Mouse (Mus musculus) monocyte, adult 59 days (primary cell): ENCODE results near the gene Lrfn1. TPM values are rescaled to one million over a fixed set of nuclear protein-coding genes. Genes with fewer than 3 reads are reported as not detected.

ENCODE experiments used
- total RNA-seq, 2 experiments: library from RNA; stranded (reverse); gene quantifications; one replicate each; pipeline ENCODE4 v1.2.4; 2023

The Lrfn1 gene
- total RNA-seq: 10 to 100 TPM; 10.6 to 17.6 TPM

DNA sequence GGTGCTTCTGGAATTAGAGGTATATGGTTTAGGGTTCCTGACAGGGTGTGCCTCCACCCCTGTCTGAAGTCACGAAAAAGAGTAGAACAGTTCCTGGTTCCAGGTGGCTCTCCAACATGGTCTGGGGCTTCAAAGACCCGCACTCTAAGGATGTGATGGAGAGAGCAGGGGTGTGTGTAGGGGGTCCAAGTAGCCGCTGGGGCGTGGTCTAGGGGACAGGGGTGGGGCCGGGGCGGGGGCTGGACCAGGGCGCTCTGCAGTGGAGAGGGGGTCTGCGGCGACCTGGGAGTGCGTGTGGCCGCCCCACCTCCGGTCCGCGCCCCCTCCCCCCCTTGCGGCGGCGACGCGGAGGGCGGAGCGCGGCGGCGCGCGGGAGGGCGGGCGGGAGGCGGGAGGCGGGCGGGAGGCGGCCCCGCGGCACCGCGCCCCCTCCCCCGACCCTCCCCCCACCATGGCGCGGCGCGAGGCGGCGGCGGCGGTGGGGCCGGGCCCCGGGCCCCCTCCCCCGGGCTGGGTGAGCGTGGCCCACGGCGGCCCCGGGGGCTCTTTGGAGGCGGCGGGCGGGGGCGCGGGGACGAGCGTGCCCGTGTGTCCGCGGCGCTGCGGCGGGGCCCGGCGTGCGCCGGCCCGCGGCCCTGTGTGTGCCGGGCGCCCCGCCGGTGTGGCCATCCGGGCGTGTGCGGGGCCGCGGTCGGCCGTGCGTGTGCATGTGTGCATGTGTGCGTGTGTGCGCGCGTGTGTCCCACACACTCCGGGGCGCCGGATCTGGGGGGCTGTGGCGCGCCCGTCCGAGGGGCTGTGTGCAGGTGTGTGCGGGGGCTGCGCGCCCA is at the start of gene Lrfn1:
Gene Lrfn1 (plus strand): TSS at position 450 of the 830 bp plus-strand sequence.

GRCm38 (mm10) chr7:28436932-28437570 is 14.7 kb upstream of the Lrfn1 start, which contains the start of gene Gmfg:
Gene Gmfg (plus strand): TSS chr7:28437447.

GRCm38 (mm10) chr7:28510405-28510974 is 58.7 kb downstream of the Lrfn1 start, which contains the start of gene Ifnl2:
Gene Ifnl2 (minus strand): TSS chr7:28510455.

Other genes starting within 250 kb of the Lrfn1 start
- 1 to 10 TPM; 1.6 to 2.3 TPM for gene Eid2, start 184.1 kb upstream of the Lrfn1 start, total RNA-seq
- 1 to 10 TPM; 6.0 to 7.1 TPM for gene Eid2b, start 174.2 kb upstream of the Lrfn1 start, total RNA-seq
- not detected for gene Selenov, start 160.8 kb upstream of the Lrfn1 start, total RNA-seq
- not detected for gene Dll3, start 149.7 kb upstream of the Lrfn1 start, total RNA-seq
- 10 to 100 TPM; 28.9 to 29.0 TPM for gene Timm50, start 139.9 kb upstream of the Lrfn1 start, total RNA-seq
- gene Supt5, start 113.2 kb upstream of the Lrfn1 start, total RNA-seq: 100 to 1,000 TPM; 118 to 123 TPM
- 1,000 to 10,000 TPM; 1,784 to 1,904 TPM for gene Rps16, start 101.3 kb upstream of the Lrfn1 start, total RNA-seq
- 10 to 100 TPM; 38.7 to 42.8 TPM for gene Plekhg2, start 79.4 kb upstream of the Lrfn1 start, total RNA-seq
- gene Zfp36, start 71.7 kb upstream of the Lrfn1 start, total RNA-seq: 1,000 to 10,000 TPM; 3,101 to 3,326 TPM
- 10 to 100 TPM; 15.0 to 18.4 TPM for gene Med29, start 59.3 kb upstream of the Lrfn1 start, total RNA-seq
- gene Paf1, start 59.0 kb upstream of the Lrfn1 start, total RNA-seq: 100 to 1,000 TPM; 153 to 188 TPM
- 100 to 1,000 TPM; 265 to 280 TPM for gene Gmfg, start 14.5 kb upstream of the Lrfn1 start, total RNA-seq
- gene Ifnl2, start 58.5 kb downstream of the Lrfn1 start, total RNA-seq: not detected
- gene Ifnl3, start 70.9 kb downstream of the Lrfn1 start, total RNA-seq: not detected
- gene Sycn, start 88.9 kb downstream of the Lrfn1 start, total RNA-seq: not detected
- gene Nccrp1, start 95.3 kb downstream of the Lrfn1 start, total RNA-seq: 1 to 10 TPM; 1.5 to 2.3 TPM
- gene Samd4b, start 146.2 kb downstream of the Lrfn1 start, total RNA-seq: 10 to 100 TPM; 59.5 to 62.7 TPM
- 10 to 100 TPM; 30.1 to 35.2 TPM for gene Pak4, start 146.2 kb downstream of the Lrfn1 start, total RNA-seq
- not detected for gene Acp7, start 179.4 kb downstream of the Lrfn1 start, total RNA-seq
- gene Fbxo27, start 240.9 kb downstream of the Lrfn1 start, total RNA-seq: not detected